Mouse (Mus musculus): ENCODE data around the gene Mylk3. TPM values are rescaled to one million over a fixed set of nuclear protein-coding genes. Genes with fewer than 3 reads are reported as not detected.

Mylk3 gene
- polyA plus RNA-seq, 1 experiment from 2014 or later: 2.4 TPM

DNA sequence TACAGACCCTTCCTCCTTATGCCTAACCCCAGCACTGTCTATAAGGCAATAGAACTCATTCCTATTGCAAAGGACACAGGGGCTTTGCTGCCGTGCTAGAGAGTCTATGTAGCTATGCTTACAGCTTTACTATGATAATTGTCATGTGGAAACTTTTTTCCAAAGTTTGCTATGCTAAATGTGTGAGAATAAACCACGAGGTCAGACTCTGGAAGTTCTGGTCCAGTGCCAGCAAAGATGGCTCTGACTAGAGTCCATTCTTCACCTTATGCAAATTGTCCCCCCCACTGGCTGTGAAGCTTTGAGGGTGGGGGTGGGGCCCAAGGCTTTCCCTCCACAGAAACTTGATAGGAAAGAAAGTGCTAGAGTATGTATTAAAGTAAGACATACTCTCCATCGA lies 9.6 kb downstream of the Mylk3 start:
- no peak; the same call in 1 of the 2 replicates for ATAC-seq (replicated peaks; ENCODE audit: low FRiP score, low read depth)
- no peak overlapping the region for H3K9ac ChIP-seq (ENCODE audit: low read depth, low read length)
- WGBS: 52% methylated on average over 3 of the region's 3 CpGs

DNA sequence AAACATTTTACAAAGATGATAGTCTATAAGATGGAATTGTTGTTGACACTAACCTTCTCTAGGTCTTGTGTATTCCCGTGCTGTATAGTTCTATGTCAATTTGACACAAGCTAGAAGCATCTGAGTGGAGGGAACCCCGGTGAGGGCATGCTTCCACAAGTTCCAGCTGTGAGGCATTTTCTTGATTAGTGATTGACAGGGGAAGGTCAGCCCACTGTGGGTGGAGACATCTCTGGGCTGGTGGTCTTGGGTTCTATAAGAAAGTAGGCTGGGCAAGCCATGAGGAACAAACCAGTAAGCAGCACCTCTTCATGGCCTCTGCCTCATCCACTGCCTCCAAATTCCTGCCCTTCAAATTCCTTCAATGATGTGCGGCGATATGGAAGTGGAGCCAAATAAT lies 11.9 kb downstream of the Mylk3 start:
- H3K36me3 ChIP-seq (ENCODE audit: insufficient read depth, low read length): no peaks in the 10 kb centered on the region
- peaks cover 4% of the 10 kb centered on the region; the same call in 1 of the 2 replicates for H3K4me1 ChIP-seq (replicated peaks; ENCODE audit: insufficient read depth, low read length)
- H3K4me3 ChIP-seq (replicated peaks; ENCODE audit: low read depth, low read length): no peak overlapping the region
- TF ChIP-seq CTCF (IDR thresholded peaks at IDR 0.05; ENCODE audit: low read depth): no peak
- no peak overlapping the region for H3K4me2 ChIP-seq (ENCODE audit: low read length)
- H3K9me3 ChIP-seq (replicated peaks; ENCODE audit: low read length): no peaks in the 10 kb centered on the region
- ATAC-seq (replicated peaks; ENCODE audit: low FRiP score, low read depth) (no peak), DNase-seq (ENCODE audit: low spot score) (no peak)
- 49% methylated on average over 4 of the region's 4 CpGs for WGBS
- H3K9ac ChIP-seq (ENCODE audit: low read depth, low read length): no peak overlapping the region
- H3K27ac ChIP-seq: no peak overlapping the region
- H3K27me3 ChIP-seq (ENCODE audit: insufficient read depth, low read length): no peaks in the 10 kb centered on the region

More for the DNA sequence above, 9.6 kb downstream of the Mylk3 start:
- Histone ChIP-seq H3K27ac (no peak overlapping the region), H3K4me1 (replicated peaks; ENCODE audit: insufficient read depth, low read length) (peaks cover 16% of the 10 kb centered on the region), H3K36me3 (ENCODE audit: insufficient read depth, low read length) (no peaks in the 10 kb centered on the region), H3K4me2 (ENCODE audit: low read length) (no peak overlapping the region), H3K4me3 (replicated peaks; ENCODE audit: low read depth, low read length) (no peak overlapping the region), H3K9me3 (replicated peaks; ENCODE audit: low read length) (no peaks in the 10 kb centered on the region), H3K27me3 (ENCODE audit: insufficient read depth, low read length) (no peaks in the 10 kb centered on the region)
- DNase-seq (ENCODE audit: low spot score): no peak
- TF ChIP-seq CTCF (IDR thresholded peaks at IDR 0.05; ENCODE audit: low read depth): no peak

DNA sequence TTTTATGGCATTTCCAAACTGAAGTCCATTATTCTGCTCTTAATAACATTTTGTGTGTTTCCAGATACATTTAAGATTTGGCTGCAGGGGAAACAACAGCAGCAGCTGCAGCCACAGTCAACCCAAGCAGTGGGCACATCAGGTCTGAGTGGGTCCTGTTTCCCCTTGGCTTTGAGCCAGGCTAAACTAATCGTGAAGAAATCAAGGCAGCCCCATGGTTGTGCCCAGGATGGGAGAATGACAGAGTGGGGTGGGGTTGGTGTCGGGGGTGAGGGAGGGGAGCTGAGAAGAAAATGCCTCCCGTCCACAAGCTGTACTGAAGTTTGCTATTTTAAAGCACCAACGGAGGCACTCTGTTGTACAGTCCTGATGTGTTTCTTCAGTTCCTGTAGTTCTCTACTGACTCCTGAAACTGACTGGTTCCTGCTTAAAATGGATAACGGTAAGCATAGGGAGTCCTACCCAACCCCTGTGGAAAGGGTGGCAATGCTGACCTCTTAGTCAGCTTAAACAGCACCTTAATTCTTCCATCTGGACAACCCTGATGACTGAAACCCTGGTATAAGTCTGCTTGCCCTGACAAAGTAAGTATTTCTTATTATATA lies 12.6 kb downstream of the Mylk3 start:
- Histone ChIP-seq H3K9ac (ENCODE audit: low read depth, low read length) (no peak overlapping the region), H3K4me2 (ENCODE audit: low read length) (no peak overlapping the region), H3K9me3 (replicated peaks; ENCODE audit: low read length) (no peaks in the 10 kb centered on the region), H3K27ac (no peak overlapping the region), H3K36me3 (ENCODE audit: insufficient read depth, low read length) (no peaks in the 10 kb centered on the region), H3K27me3 (ENCODE audit: insufficient read depth, low read length) (no peaks in the 10 kb centered on the region), H3K4me1 (replicated peaks; ENCODE audit: insufficient read depth, low read length) (no peaks in the 10 kb centered on the region; the same call in 1 of the 2 replicates), H3K4me3 (replicated peaks; ENCODE audit: low read depth, low read length) (no peak overlapping the region)
- TF ChIP-seq CTCF (IDR thresholded peaks at IDR 0.05; ENCODE audit: low read depth): no peak
- DNase-seq (ENCODE audit: low spot score) (no peak), ATAC-seq (replicated peaks; ENCODE audit: low FRiP score, low read depth) (no peak)
- 42% methylated on average over 5 of the region's 5 CpGs for WGBS

DNA sequence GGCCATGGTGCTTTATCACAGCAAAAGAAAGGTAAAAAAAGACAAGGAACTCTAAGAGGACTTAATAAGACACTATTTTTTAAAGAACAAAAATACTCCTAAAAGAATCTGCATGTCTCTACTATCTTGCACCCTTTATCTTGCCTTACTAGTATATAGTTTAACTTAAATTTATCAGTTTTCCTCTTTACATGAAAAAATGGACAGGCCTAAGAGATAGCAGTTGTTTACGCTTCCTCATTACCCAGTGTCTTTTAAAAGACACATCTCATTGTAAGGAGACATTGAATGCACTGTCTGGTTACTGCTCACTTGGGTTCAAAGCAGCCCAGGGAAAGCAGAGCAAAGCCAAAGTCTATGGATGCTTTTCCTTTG lies 13.7 kb downstream of the Mylk3 start:
- H3K4me2 ChIP-seq (ENCODE audit: low read length): no peak overlapping the region
- no peaks in the 10 kb centered on the region for H3K27me3 ChIP-seq (ENCODE audit: insufficient read depth, low read length)
- ATAC-seq (replicated peaks; ENCODE audit: low FRiP score, low read depth): no peak
- DNase-seq (ENCODE audit: low spot score): no peak
- WGBS: 89% methylated on average over 1 of the region's 1 CpGs
- H3K4me3 ChIP-seq (replicated peaks; ENCODE audit: low read depth, low read length): no peak overlapping the region
- H3K27ac ChIP-seq: no peak overlapping the region
- TF ChIP-seq CTCF (IDR thresholded peaks at IDR 0.05; ENCODE audit: low read depth): no peak
- no peaks in the 10 kb centered on the region; the same call in 1 of the 2 replicates for H3K4me1 ChIP-seq (replicated peaks; ENCODE audit: insufficient read depth, low read length)
- H3K9ac ChIP-seq (ENCODE audit: low read depth, low read length): no peak overlapping the region
- no peaks in the 10 kb centered on the region for H3K36me3 ChIP-seq (ENCODE audit: insufficient read depth, low read length)
- no peaks in the 10 kb centered on the region for H3K9me3 ChIP-seq (replicated peaks; ENCODE audit: low read length)

DNA sequence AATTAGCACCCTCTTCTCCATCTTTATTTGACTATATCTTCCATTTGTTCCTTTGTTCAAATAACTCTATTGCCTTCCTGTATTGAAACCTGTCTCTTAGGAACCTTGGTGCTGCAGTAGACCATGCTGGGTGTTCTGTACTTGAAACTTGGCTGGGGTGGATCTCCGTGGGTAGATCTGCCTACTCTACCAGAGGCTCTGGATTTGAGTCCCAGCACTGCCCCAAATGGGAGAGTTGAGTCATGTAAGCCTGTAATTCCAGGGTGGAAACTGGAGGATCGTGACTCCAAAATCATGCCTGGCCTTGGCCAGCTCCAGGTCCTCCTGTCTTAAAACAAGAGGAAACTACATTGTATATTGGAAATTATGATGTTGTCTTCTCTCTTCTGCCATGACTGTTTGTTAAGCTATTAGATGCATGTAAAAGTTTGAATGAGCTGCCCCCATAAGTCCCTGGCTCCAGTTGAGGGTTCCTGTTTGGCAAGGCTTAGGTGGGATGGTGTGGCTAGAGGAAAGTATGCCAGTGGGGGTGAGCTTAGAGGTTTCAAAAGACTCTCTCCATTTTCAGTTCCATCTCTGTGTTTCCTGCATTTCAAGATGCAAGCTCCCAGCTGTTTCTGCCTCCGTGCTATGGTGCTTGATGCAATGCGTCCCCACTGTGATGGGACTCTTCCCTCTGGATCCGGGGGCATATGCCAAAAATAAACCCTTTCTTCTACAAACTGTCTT lies 14.2 kb downstream of the Mylk3 start:
- DNase-seq (ENCODE audit: low spot score) (no peak), ATAC-seq (replicated peaks; ENCODE audit: low FRiP score, low read depth) (no peak)
- H3K27me3 ChIP-seq (ENCODE audit: insufficient read depth, low read length): no peaks in the 10 kb centered on the region
- no peaks in the 10 kb centered on the region for H3K9me3 ChIP-seq (replicated peaks; ENCODE audit: low read length)
- WGBS: 86% methylated on average over 5 of the region's 5 CpGs
- no peak overlapping the region for H3K4me3 ChIP-seq (replicated peaks; ENCODE audit: low read depth, low read length)
- H3K9ac ChIP-seq (ENCODE audit: low read depth, low read length): no peak overlapping the region
- no peaks in the 10 kb centered on the region; the same call in 1 of the 2 replicates for H3K4me1 ChIP-seq (replicated peaks; ENCODE audit: insufficient read depth, low read length)
- no peak overlapping the region for H3K27ac ChIP-seq
- H3K36me3 ChIP-seq (ENCODE audit: insufficient read depth, low read length): no peaks in the 10 kb centered on the region
- TF ChIP-seq CTCF (IDR thresholded peaks at IDR 0.05; ENCODE audit: low read depth): no peak
- H3K4me2 ChIP-seq (ENCODE audit: low read length): no peak overlapping the region

DNA sequence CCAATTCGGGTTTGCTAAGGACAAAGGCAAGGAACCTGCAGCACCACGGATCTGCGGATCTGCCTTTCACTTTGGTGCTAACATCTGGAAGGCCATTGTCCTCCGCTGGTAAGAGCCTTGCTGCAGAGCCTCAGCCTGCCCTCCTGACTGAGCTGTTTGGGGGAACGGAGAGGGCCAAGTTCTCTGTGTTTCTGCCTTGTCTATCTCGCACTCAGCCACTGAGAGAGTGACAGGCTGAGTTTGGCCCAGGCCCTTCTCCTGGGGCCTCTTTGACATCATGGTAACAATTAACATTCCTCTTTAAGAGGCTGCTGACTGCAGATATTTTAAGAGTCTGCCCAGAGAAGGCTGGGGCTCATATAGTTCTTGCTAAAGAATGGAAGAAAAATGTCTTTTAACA lies 21.0 kb downstream of the Mylk3 start:
- Histone ChIP-seq H3K4me2 (ENCODE audit: low read length) (no peak overlapping the region), H3K36me3 (ENCODE audit: insufficient read depth, low read length) (no peaks in the 10 kb centered on the region), H3K4me1 (replicated peaks; ENCODE audit: insufficient read depth, low read length) (peaks cover 12% of the 10 kb centered on the region), H3K27ac (no peak overlapping the region), H3K9me3 (replicated peaks; ENCODE audit: low read length) (no peaks in the 10 kb centered on the region), H3K4me3 (replicated peaks; ENCODE audit: low read depth, low read length) (no peak overlapping the region), H3K9ac (ENCODE audit: low read depth, low read length) (no peak overlapping the region), H3K27me3 (ENCODE audit: insufficient read depth, low read length) (no peaks in the 10 kb centered on the region)
- ATAC-seq (replicated peaks; ENCODE audit: low FRiP score, low read depth): no peak
- no peak for TF ChIP-seq CTCF (IDR thresholded peaks at IDR 0.05; ENCODE audit: low read depth)
- WGBS: 55% methylated on average over 6 of the region's 6 CpGs
- DNase-seq (ENCODE audit: low spot score): no peak
